Mouse (Mus musculus): ENCODE results near the gene Doc2a. TPM values are rescaled to one million over a fixed set of nuclear protein-coding genes. Genes with fewer than 3 reads are reported as not detected.
A peak's percentile ranks its signal among the peaks of the same experiment; 100 is the strongest.
"Not testable (repeated sequence)": the region's sequence is repeated elsewhere in the genome, so short reads cannot be mapped to it uniquely, and the experiment has no call there.

Gene Doc2a
- polyA plus RNA-seq, 1 experiment from 2014 or later: 0.29 TPM

DNA sequence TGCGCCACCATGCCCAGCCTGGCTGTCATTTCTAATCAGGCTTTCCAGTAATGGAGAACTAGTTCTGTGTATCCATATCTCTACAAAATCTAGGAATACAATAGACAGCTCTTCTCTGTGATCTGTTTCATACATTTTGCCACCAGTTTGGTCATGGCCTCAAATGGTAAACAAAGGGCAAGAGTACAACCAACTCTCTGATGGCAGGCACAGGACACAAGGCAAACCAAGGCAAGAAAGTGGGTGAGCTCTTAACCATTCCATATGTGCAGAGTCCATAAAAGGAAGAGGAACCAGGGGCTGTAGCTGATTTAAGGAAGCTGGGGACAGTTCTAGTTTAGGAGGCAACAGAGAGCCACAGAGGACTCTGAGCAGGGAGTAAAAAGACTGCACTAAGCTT, 30.0 kb downstream of the Doc2a start:
- no peak for ATAC-seq (ENCODE audit: low read depth)

DNA sequence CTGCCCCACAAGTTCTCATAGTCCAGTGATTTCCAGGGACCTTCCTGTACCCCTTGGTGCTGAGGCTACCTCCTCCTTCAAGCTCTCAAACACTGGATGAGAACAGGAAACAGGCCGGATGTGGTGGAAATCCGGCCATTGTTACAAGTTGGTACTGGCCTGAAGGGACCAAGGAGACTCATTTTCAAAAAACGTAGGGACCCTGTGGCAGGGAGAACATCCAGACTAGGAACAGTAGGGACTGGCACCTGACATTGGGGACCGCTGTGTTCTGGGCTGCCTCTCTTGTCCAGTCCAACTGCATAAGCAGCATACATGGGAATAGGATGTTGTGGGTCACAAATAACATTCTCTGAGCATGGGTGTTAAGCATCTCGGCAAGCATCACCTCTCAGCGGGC, 33.8 kb downstream of the Doc2a start:
- no peak for DNase-seq
- Histone ChIP-seq H3K4me2 (peak overlapping the region; percentile 100), H3K4me1 (replicated peaks) (peaks cover 49% of the 10 kb centered on the region), H3K9ac (peak overlapping the region; percentile 94), H3K9me3 (replicated peaks) (no peaks in the 10 kb centered on the region), H3K27me3 (no peaks in the 10 kb centered on the region), H3K4me3 (replicated peaks) (peak overlapping the region; percentile 89; the same call in 1 of the 2 replicates), H3K36me3 (peaks cover 60% of the 10 kb centered on the region), H3K27ac (peak overlapping the region; percentile 51; the same call in 1 of the 2 replicates)
- no peak for ATAC-seq (ENCODE audit: low read depth)
- 39% methylated on average over 6 of the region's 6 CpGs for WGBS (ENCODE audit: insufficient replicate concordance)

More for the DNA sequence above, 30.0 kb downstream of the Doc2a start:
- H3K27ac ChIP-seq: no peak overlapping the region
- no peak overlapping the region for H3K4me2 ChIP-seq
- H3K9ac ChIP-seq: no peak overlapping the region
- WGBS (ENCODE audit: insufficient replicate concordance): 93% methylated on average over 1 of the region's 1 CpGs
- no peaks in the 10 kb centered on the region for H3K9me3 ChIP-seq (replicated peaks)
- H3K27me3 ChIP-seq: no peaks in the 10 kb centered on the region
- no peak overlapping the region for H3K4me3 ChIP-seq (replicated peaks)
- DNase-seq: no peak
- H3K36me3 ChIP-seq: peaks cover 98% of the 10 kb centered on the region
- peaks cover 31% of the 10 kb centered on the region for H3K4me1 ChIP-seq (replicated peaks)

GRCm38 (mm10) chr7:126883731-126884181, 36.5 kb downstream of the Doc2a start:
- Histone ChIP-seq H3K9me3 (replicated peaks) (no peaks in the 10 kb centered on the region), H3K9ac (peak overlapping the region; percentile 94), H3K36me3 (peaks cover 33% of the 10 kb centered on the region), H3K27ac (peak overlapping the region; percentile 94), H3K4me2 (peak overlapping the region; percentile 100), H3K4me3 (replicated peaks) (peak overlapping the region; percentile 89), H3K27me3 (no peaks in the 10 kb centered on the region), H3K4me1 (replicated peaks) (peaks cover 45% of the 10 kb centered on the region)
- 2% methylated on average over 15 of the region's 15 CpGs for WGBS (ENCODE audit: insufficient replicate concordance)
- ATAC-seq (ENCODE audit: low read depth): no peak
- DNase-seq: no peak

GRCm38 (mm10) chr7:126884286-126885164, 37.3 kb downstream of the Doc2a start, which contains the start of gene Taok2:
Gene Taok2 (minus strand): TSS chr7:126884703.
- peak within 1 kb of the TSS; percentile 94 for H3K27ac ChIP-seq
- H3K9me3 ChIP-seq (replicated peaks): no peaks in the 10 kb centered on the region
- H3K27me3 ChIP-seq: no peaks in the 10 kb centered on the region
- H3K36me3 ChIP-seq: peaks cover 27% of the 10 kb centered on the region
- H3K4me1 ChIP-seq (replicated peaks): peaks cover 45% of the 10 kb centered on the region
- H3K4me3 ChIP-seq (replicated peaks): peak within 1 kb of the TSS; percentile 89
- under 1% methylated on average over 56 of the region's 56 CpGs for WGBS (ENCODE audit: insufficient replicate concordance)
- DNase-seq (peak; percentile 98), ATAC-seq (ENCODE audit: low read depth) (peak; percentile 95)
- peak within 1 kb of the TSS; percentile 94 for H3K9ac ChIP-seq
- H3K4me2 ChIP-seq: peak within 1 kb of the TSS; percentile 100

DNA sequence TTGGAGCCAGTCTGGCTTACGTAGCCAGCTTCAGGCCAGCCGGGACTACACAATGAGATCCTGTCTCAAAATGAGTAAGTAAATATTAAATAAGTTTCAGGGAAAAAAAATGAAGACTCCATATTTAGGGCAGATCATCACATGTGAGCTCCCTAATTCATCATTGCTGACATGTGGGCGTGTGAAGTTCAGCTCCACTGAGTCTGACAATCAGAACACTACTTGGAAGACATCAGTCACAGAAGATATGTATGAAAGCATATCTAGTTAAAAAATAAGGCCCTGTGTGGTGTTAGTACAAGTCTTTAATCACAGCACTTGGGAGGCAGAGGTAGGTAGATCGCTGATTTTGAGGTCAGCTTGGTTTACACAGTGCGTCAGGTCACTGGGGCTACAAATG, 40.1 kb downstream of the Doc2a start:
- no peak overlapping the region for H3K27ac ChIP-seq
- no peaks in the 10 kb centered on the region for H3K27me3 ChIP-seq
- H3K4me2 ChIP-seq: no peak overlapping the region
- 77% methylated on average over 5 of the region's 5 CpGs for WGBS (ENCODE audit: insufficient replicate concordance)
- H3K4me1 ChIP-seq (replicated peaks): peaks cover 28% of the 10 kb centered on the region
- no peak overlapping the region for H3K4me3 ChIP-seq (replicated peaks)
- DNase-seq: no peak
- no peak for ATAC-seq (ENCODE audit: low read depth)
- H3K9me3 ChIP-seq (replicated peaks): no peaks in the 10 kb centered on the region
- no peak overlapping the region for H3K9ac ChIP-seq
- peaks cover 14% of the 10 kb centered on the region; the same call in 1 of the 2 replicates for H3K36me3 ChIP-seq

DNA sequence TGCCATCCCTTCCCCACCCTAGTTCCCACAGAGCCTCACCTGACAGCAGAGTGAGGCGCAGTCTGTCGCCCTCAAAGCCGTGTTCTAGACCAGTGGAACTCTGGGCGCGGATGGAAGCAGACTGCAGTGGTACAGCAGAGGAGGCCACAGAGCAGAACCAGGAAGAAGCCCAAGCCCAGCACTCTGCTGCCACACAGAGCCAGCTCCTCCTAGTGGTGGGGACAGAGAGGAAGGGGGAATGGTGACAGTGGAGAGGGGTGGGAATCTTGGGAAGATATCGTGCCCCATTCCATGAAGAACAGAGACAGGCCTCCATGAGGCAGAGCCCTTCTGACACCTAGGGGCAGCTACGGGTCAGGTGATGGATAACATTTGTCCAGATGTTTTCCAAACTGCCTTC, 41.6 kb downstream of the Doc2a start:
- H3K4me3 ChIP-seq (replicated peaks): no peak overlapping the region
- H3K27me3 ChIP-seq: no peaks in the 10 kb centered on the region
- peaks cover 12% of the 10 kb centered on the region for H3K4me1 ChIP-seq (replicated peaks)
- no peak overlapping the region for H3K27ac ChIP-seq
- no peak for DNase-seq
- 51% methylated on average over 7 of the region's 7 CpGs for WGBS (ENCODE audit: insufficient replicate concordance)
- H3K36me3 ChIP-seq: peaks cover 14% of the 10 kb centered on the region; the same call in 1 of the 2 replicates
- no peaks in the 10 kb centered on the region for H3K9me3 ChIP-seq (replicated peaks)
- no peak for ATAC-seq (ENCODE audit: low read depth)
- no peak overlapping the region for H3K4me2 ChIP-seq
- H3K9ac ChIP-seq: no peak overlapping the region

GRCm38 (mm10) chr7:126896912-126897311, 49.7 kb downstream of the Doc2a start:
- peak overlapping the region; percentile 83 for H3K9ac ChIP-seq
- WGBS (ENCODE audit: insufficient replicate concordance): 73% methylated on average over 5 of the region's 5 CpGs
- peak overlapping the region; percentile 59 for H3K27ac ChIP-seq

GRCm38 (mm10) chr7:126897390-126898101, 50.3 kb downstream of the Doc2a start:
- no peaks in the 10 kb centered on the region for H3K27me3 ChIP-seq
- peak overlapping the region; percentile 73 for H3K4me3 ChIP-seq (replicated peaks)
- DNase-seq: no peak
- peak overlapping the region; percentile 59 for H3K27ac ChIP-seq
- peaks cover 22% of the 10 kb centered on the region for H3K4me1 ChIP-seq (replicated peaks)
- WGBS (ENCODE audit: insufficient replicate concordance): 5% methylated on average over 16 of the region's 16 CpGs
- ATAC-seq (ENCODE audit: low read depth): peak; percentile 71
- H3K9ac ChIP-seq: peak overlapping the region; percentile 83
- H3K36me3 ChIP-seq: no peaks in the 10 kb centered on the region
- H3K9me3 ChIP-seq (replicated peaks): no peaks in the 10 kb centered on the region
- H3K4me2 ChIP-seq: peak overlapping the region; percentile 72

More at GRCm38 (mm10) chr7:126896912-126897311, 49.7 kb downstream of the Doc2a start:
- no peaks in the 10 kb centered on the region for H3K27me3 ChIP-seq
- no peaks in the 10 kb centered on the region; the same call in 1 of the 2 replicates for H3K36me3 ChIP-seq
- H3K4me3 ChIP-seq (replicated peaks): peak overlapping the region; percentile 73
- DNase-seq: no peak
- H3K4me2 ChIP-seq: peak overlapping the region; percentile 72
- peaks cover 22% of the 10 kb centered on the region for H3K4me1 ChIP-seq (replicated peaks)
- no peaks in the 10 kb centered on the region for H3K9me3 ChIP-seq (replicated peaks)
- ATAC-seq (ENCODE audit: low read depth): no peak

DNA sequence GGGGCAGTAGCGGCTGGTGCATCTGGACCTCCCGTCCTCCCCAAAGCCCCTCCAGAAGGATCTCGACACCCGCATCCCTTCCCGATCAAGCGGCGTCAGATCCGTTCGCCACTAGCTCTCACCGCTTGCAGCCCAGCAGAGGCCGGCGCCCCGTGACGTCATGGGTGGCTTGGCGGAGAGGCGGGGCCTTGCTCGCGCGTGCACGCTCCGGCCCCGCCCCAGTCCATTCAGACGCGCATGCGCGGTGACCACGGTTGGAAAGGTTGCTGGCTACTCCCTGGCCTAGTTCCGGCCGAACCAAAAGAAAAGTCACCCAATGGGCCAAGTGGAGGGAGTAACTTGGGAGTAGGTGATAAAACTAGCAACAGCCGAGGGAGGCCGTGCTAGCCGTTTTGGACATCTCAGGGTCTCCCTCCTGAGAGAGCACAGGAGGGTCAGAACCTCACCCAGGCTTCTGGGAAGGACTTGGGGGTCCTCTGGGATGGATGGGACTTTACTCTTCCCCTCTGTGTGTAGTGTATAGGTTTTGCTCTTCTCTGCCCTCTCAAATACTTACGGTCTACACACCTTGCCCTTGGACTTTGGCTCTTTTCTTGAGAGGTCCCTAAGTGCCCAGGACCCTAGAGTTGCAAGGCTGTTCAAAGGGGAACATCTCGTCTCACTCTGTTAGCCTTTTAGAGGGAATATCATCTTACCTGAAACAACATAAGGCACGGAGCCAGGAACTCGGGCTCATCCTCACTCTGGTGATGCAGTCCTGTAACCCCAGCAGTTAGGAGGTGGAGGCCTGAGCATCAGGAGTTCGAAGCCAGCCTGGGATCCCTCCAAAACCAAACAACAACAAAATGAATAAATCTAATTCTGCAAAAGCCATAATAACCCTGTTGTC, 51.1 kb downstream of the Doc2a start:
- DNase-seq (peak; percentile 91), ATAC-seq (ENCODE audit: low read depth) (peak; percentile 93)
- peak overlapping the region; percentile 83 for H3K9ac ChIP-seq
- H3K27ac ChIP-seq: peak overlapping the region; percentile 67
- H3K4me2 ChIP-seq: peak overlapping the region; percentile 72
- no peaks in the 10 kb centered on the region for H3K9me3 ChIP-seq (replicated peaks)
- H3K4me1 ChIP-seq (replicated peaks): peaks cover 22% of the 10 kb centered on the region
- peak overlapping the region; percentile 73 for H3K4me3 ChIP-seq (replicated peaks)
- WGBS (ENCODE audit: insufficient replicate concordance): 10% methylated on average over 37 of the region's 37 CpGs
- H3K27me3 ChIP-seq: no peaks in the 10 kb centered on the region
- H3K36me3 ChIP-seq: no peaks in the 10 kb centered on the region

DNA sequence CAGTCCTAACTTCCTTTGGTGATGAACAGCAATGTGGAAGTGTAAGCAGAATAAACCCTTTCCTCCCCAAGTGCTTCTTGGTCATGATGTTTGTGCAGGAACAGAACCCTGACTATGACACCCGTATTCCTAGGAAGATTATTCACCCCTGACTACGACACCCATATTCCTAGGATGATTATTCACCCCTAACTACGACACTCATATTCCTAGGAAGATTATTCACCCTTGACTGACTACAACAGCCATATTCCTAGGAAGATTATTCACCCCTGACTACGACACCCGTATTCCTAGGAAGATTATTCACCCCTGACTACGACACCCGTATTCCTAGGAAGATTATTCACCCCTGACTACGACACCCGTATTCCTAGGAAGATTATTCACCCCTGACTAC, 52.6 kb downstream of the Doc2a start:
- ATAC-seq (ENCODE audit: low read depth); H3K36me3 ChIP-seq; H3K9me3 ChIP-seq (replicated peaks); H3K4me2 ChIP-seq; H3K4me3 ChIP-seq (replicated peaks); H3K9ac ChIP-seq; H3K27me3 ChIP-seq; DNase-seq; H3K27ac ChIP-seq: not testable (repeated sequence)
- WGBS (ENCODE audit: insufficient replicate concordance): 88% methylated on average over 7 of the region's 9 CpGs
- H3K4me1 ChIP-seq (replicated peaks): peaks cover 22% of the 10 kb centered on the region

Measured in liver, embryonic 13.5 days (tissue).